Mouse (Mus musculus): ENCODE results near the gene Zfp286.

The Zfp286 gene

GRCm38 (mm10) chr11:62788935-62789616 is at the start of gene Zfp286:
Gene Zfp286, minus strand, starts transcription at chr11:62789462.
- peak; percentile 63 for DNase-seq (ENCODE audit: low spot score)

- no peak for DNase-seq (ENCODE audit: low spot score)
These were observed 42.6 kb upstream of the Zfp286 start for GRCm38 (mm10) chr11:62831906-62832305.

- DNase-seq (ENCODE audit: low spot score): no peak
These were observed 41.1 kb upstream of the Zfp286 start for GRCm38 (mm10) chr11:62830387-62830786.

GRCm38 (mm10) chr11:62827911-62828310 is 38.6 kb upstream of the Zfp286 start:
- DNase-seq (ENCODE audit: low spot score): no peak

GRCm38 (mm10) chr11:62827135-62827534 is 37.9 kb upstream of the Zfp286 start:
- DNase-seq (ENCODE audit: low spot score): no peak

- no peak for DNase-seq (ENCODE audit: low spot score)
These were observed 37.0 kb upstream of the Zfp286 start for GRCm38 (mm10) chr11:62826106-62826733.

GRCm38 (mm10) chr11:62825222-62826105 is 36.2 kb upstream of the Zfp286 start:
- DNase-seq (ENCODE audit: low spot score): no peak

- no peak for DNase-seq (ENCODE audit: low spot score)
These were observed 34.9 kb upstream of the Zfp286 start for GRCm38 (mm10) chr11:62824211-62824610.

- no peak for DNase-seq (ENCODE audit: low spot score)
These were observed 32.6 kb upstream of the Zfp286 start for GRCm38 (mm10) chr11:62821893-62822292.

GRCm38 (mm10) chr11:62820661-62821437 is 31.6 kb upstream of the Zfp286 start:
- no peak for DNase-seq (ENCODE audit: low spot score)

- peak; percentile 20 for DNase-seq (ENCODE audit: low spot score)
These were observed 30.8 kb upstream of the Zfp286 start, which contains the start of gene Trim16 for GRCm38 (mm10) chr11:62820059-62820541. Gene Trim16, plus strand, starts transcription at chr11:62820231.

- no peak for DNase-seq (ENCODE audit: low spot score)
These were observed 29.9 kb upstream of the Zfp286 start for GRCm38 (mm10) chr11:62819059-62819686.

- DNase-seq (ENCODE audit: low spot score): no peak
These were observed 27.3 kb upstream of the Zfp286 start for GRCm38 (mm10) chr11:62816591-62816990.

- no peak for DNase-seq (ENCODE audit: low spot score)
These were observed 26.2 kb upstream of the Zfp286 start for GRCm38 (mm10) chr11:62815438-62815837.

- DNase-seq (ENCODE audit: low spot score): no peak
These were observed 25.4 kb upstream of the Zfp286 start for GRCm38 (mm10) chr11:62814625-62815024.

GRCm38 (mm10) chr11:62813970-62814624 is 24.8 kb upstream of the Zfp286 start:
- DNase-seq (ENCODE audit: low spot score): no peak

- DNase-seq (ENCODE audit: low spot score): no peak
These were observed 24.2 kb upstream of the Zfp286 start for GRCm38 (mm10) chr11:62813497-62813896.

GRCm38 (mm10) chr11:62812268-62812667 is 23.0 kb upstream of the Zfp286 start:
- DNase-seq (ENCODE audit: low spot score): no peak

- DNase-seq (ENCODE audit: low spot score): no peak
These were observed 19.9 kb upstream of the Zfp286 start for GRCm38 (mm10) chr11:62809201-62809600.

GRCm38 (mm10) chr11:62807965-62808364 is 18.7 kb upstream of the Zfp286 start:
- DNase-seq (ENCODE audit: low spot score): no peak

GRCm38 (mm10) chr11:62804119-62804518 is 14.9 kb upstream of the Zfp286 start:
- no peak for DNase-seq (ENCODE audit: low spot score)
